Mouse (Mus musculus) heart, postnatal 0 days (tissue): ENCODE data around the gene Fez2.

Source experiments
- CTCF ChIP-seq: IDR thresholded peaks from 2 replicates; pipeline ENCODE4 v1.5.1; 2016; ENCODE audit warnings: antibody characterized with exemption, control low read depth, low read depth
- EP300 ChIP-seq: IDR thresholded peaks from 2 replicates; pipeline ENCODE4 v1.6.1; 2016; ENCODE audit warnings: antibody characterized with exemption, low read depth

DNA sequence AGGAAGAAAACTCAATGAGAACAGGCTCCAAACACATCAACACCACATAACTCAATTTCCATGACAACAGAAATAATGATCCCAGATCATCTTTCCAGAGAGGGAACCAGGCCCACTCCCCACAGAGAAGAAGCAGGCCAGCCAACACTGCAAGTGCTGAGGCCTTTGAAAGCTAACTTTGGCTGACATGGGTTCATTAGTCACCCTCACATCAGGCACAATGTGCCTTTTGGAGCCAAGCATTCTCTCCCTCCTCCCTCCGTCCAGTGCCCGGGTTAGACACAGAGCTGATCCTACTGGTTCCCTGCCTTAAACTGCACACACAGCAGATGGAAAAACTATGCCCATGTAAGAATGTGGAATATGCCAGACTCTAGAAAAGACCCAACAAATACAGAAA, 8.1 kb downstream of the Fez2 start:
- TF ChIP-seq CTCF (no peak), EP300 (no peak)
